28 mouse cellular contexts compared by ENCODE assay signal in the genomic region with DNA sequence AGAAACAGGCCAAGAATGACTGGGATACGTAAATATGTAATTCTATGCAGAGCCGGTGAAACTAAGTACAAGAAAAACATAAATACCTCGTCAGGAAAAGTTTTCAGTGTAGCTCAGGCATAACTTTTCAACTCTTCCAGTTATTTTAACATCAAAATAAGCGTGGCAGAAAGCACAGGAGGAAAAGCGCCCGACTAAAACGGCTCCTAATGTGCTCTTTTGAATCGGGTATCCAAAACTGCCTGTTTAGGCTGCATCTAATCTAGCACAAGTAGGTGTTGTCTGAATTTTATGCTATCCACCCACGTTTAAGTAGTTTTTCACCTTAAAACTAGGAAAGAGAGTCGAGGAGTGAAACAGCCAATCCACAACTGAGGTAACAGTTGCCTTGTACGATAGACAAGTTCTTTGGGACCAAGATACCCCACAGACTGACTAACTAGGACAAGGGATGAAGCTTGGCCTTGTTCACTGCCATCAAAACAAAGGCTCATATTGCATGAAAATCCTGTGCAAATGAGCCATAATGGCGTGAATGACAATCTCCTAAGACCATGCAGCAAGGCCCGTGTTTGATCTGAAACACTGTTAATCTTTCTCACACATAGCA.
A peak's percentile ranks its signal among the peaks of the same experiment; 100 is the strongest.
DNase-seq lines count a peak whose midpoint lies in the region; ATAC-seq lines count a peak whose summit lies in the region.
"Had no signal": no experiment of that assay in that cellular context is flagged by ENCODE, and none has a peak within 500 bp of the region (broad histone marks: within the 10 kb centered on the region; RNA-seq: fewer than 3 reads in every experiment).

No protein-coding gene starts in this region.

- no peak overlapping the region for H3K4me2 ChIP-seq in midbrain, embryonic 11.5 days
- no peak overlapping the region for H3K4me2 ChIP-seq in midbrain, embryonic 13.5 days (replicated peaks)
- H3K4me2 ChIP-seq: embryonic facial prominence, embryonic 12.5 days; forebrain, embryonic 15.5 days; heart, embryonic 12.5 days; hindbrain, embryonic 15.5 days; liver, embryonic 15.5 days; lung, embryonic 14.5 days; stomach, embryonic 15.5 days had no signal

- H3K27ac ChIP-seq in midbrain, embryonic 11.5 days (ENCODE audit: low read depth, low read length): no peak overlapping the region
- H3K27ac ChIP-seq in midbrain, embryonic 13.5 days: no peak overlapping the region
- H3K27ac ChIP-seq: embryonic facial prominence, embryonic 12.5 days; forebrain, embryonic 10.5 days; forebrain, embryonic 15.5 days; hindbrain, embryonic 15.5 days; liver, embryonic 15.5 days; stomach, embryonic 15.5 days had no signal

- no peak overlapping the region for H3K4me3 ChIP-seq in midbrain, embryonic 11.5 days (ENCODE audit: low read depth, low read length)
- H3K4me3 ChIP-seq in midbrain, embryonic 13.5 days (replicated peaks): no peak overlapping the region
- H3K4me3 ChIP-seq: embryonic facial prominence, embryonic 12.5 days; forebrain, embryonic 10.5 days; forebrain, embryonic 15.5 days; heart, embryonic 12.5 days; hindbrain, embryonic 15.5 days; liver, embryonic 15.5 days; stomach, embryonic 15.5 days had no signal

- DNase-seq in cerebellum, adult 11-12 months: peak; percentile 32
- DNase-seq in midbrain, embryonic 11.5 days (ENCODE audit: low spot score, missing footprints): peak; percentile 79
- peak; percentile 54 for DNase-seq in cerebellum, adult 8-10 months
- DNase-seq in cerebellum, postnatal 25 days: peak; percentile 37 to 71
- DNase-seq in natural killer cell, adult 2 months (ENCODE audit: low spot score in 2 of 2): no peak
- no peak for DNase-seq in urinary bladder, adult 2 months (ENCODE audit: low spot score)
- DNase-seq: adrenal gland, adult 8-10 months; gastrocnemius, postnatal 36 days; heart, adult 18-20 months; heart, postnatal 4 days; kidney, adult 9 months; kidney, postnatal 10 days; layer of hippocampus, postnatal 36 days; lung, embryonic 14.5 days; lung, postnatal 14 days; right cerebral cortex, postnatal 25 days; thymus, postnatal 25 days had no signal

- ATAC-seq in cerebellum, adult (ENCODE audit: insufficient number of reproducible peaks, low FRiP score, low TSS enrichment): no peak
- no peak for ATAC-seq in midbrain, embryonic 11.5 days (ENCODE audit: low FRiP score)
- ATAC-seq in midbrain, embryonic 13.5 days: no peak
- ATAC-seq: forebrain, embryonic 15.5 days; intestine, embryonic 16.5 days had no signal

- no peak overlapping the region for H3K9ac ChIP-seq in midbrain, embryonic 11.5 days (ENCODE audit: low read length)
- no peak overlapping the region for H3K9ac ChIP-seq in midbrain, embryonic 13.5 days (replicated peaks)
- H3K9ac ChIP-seq: embryonic facial prominence, embryonic 12.5 days; forebrain, embryonic 15.5 days; heart, embryonic 12.5 days; hindbrain, embryonic 15.5 days; liver, embryonic 15.5 days; lung, embryonic 14.5 days; stomach, embryonic 15.5 days had no signal

- H3K36me3 ChIP-seq in midbrain, embryonic 11.5 days (ENCODE audit: control insufficient read depth, insufficient read depth, low read length): no peaks in the 10 kb centered on the region
- H3K36me3 ChIP-seq in midbrain, embryonic 13.5 days: no peaks in the 10 kb centered on the region
- H3K36me3 ChIP-seq: embryonic facial prominence, embryonic 12.5 days; forebrain, embryonic 10.5 days; forebrain, embryonic 15.5 days; G1E; heart, embryonic 12.5 days; hindbrain, embryonic 15.5 days; liver, embryonic 15.5 days; stomach, embryonic 15.5 days had no signal

- H3K9me3 ChIP-seq in midbrain, embryonic 11.5 days (ENCODE audit: control insufficient read depth, low read length): no peaks in the 10 kb centered on the region
- no peaks in the 10 kb centered on the region for H3K9me3 ChIP-seq in midbrain, embryonic 13.5 days
- H3K9me3 ChIP-seq: embryonic facial prominence, embryonic 12.5 days; forebrain, embryonic 10.5 days; forebrain, embryonic 15.5 days; heart, embryonic 12.5 days; hindbrain, embryonic 15.5 days; liver, embryonic 15.5 days; stomach, embryonic 15.5 days had no signal

- H3K27me3 ChIP-seq in midbrain, embryonic 11.5 days (ENCODE audit: control insufficient read depth, insufficient read depth, low read length): no peaks in the 10 kb centered on the region
- no peaks in the 10 kb centered on the region for H3K27me3 ChIP-seq in midbrain, embryonic 13.5 days
- H3K27me3 ChIP-seq: embryonic facial prominence, embryonic 12.5 days; forebrain, embryonic 15.5 days; heart, embryonic 12.5 days; hindbrain, embryonic 15.5 days; liver, embryonic 15.5 days; stomach, embryonic 15.5 days had no signal

- no peaks in the 10 kb centered on the region for H3K4me1 ChIP-seq in midbrain, embryonic 11.5 days (ENCODE audit: control insufficient read depth, insufficient read depth, low read length)
- no peaks in the 10 kb centered on the region for H3K4me1 ChIP-seq in midbrain, embryonic 13.5 days (replicated peaks)
- H3K4me1 ChIP-seq: embryonic facial prominence, embryonic 12.5 days; heart, embryonic 12.5 days; hindbrain, embryonic 15.5 days; liver, embryonic 15.5 days; stomach, embryonic 15.5 days had no signal

- WGBS in midbrain, embryonic 11.5 days: 79% methylated on average over 13 of the region's 13 CpGs
- WGBS in midbrain, embryonic 13.5 days: 74% methylated on average over 13 of the region's 13 CpGs

Comparison
In these comparisons a context has a peak if more than half of its experiments do, and no peak if none do; other contexts are left out.
1. DNase-seq: peak in cerebellum, adult 11-12 months (single experiment), midbrain, embryonic 11.5 days (single experiment), cerebellum, adult 8-10 months (single experiment) and cerebellum, postnatal 25 days (2 of 2); none in natural killer cell, adult 2 months (0 of 2) and urinary bladder, adult 2 months (single experiment).